Mouse (Mus musculus) heart, postnatal 14 days (tissue): ENCODE measurements around the gene Bach1. TPM values are rescaled to one million over a fixed set of nuclear protein-coding genes. Genes with fewer than 3 reads are reported as not detected.

Experiments used
- DNase-seq, 2 experiments: peaks; one replicate each; pipeline ENCODE4 v3.0.0; 2021 to 2022
- intact Hi-C: fragments of 180-260 bp; cut with DNase I; formaldehyde crosslinking; loops from one replicate; pipeline ENCODE4 v1.15.1; 2025
- total RNA-seq, 2 experiments: library from RNA; stranded (reverse); gene quantifications; 2 replicates each; pipeline ENCODE4 v1.2.3; 2021

Gene Bach1
- total RNA-seq, 2 experiments from 2014 or later = 32.5 to 34.0 TPM

- DNase-seq = peak in 1 of 2 experiments; percentile 21
- intact Hi-C loops = no loop called here
Observed at GRCm38 (mm10) chr16:87774398-87774797, 75.7 kb downstream of the Bach1 start.

GRCm38 (mm10) chr16:87777373-87777772 is 78.6 kb downstream of the Bach1 start:
- intact Hi-C loops = no loop called here
- DNase-seq = no peak

GRCm38 (mm10) chr16:87781637-87782036 is 82.9 kb downstream of the Bach1 start:
- intact Hi-C loops = no loop called here
- DNase-seq = no peak

Other genes with a start within 250 kb of the Bach1 start
- gene Usp16, start 244.2 kb upstream of the Bach1 start, total RNA-seq = 10 to 100 TPM; 34.6 to 46.0 TPM
- 100 to 1,000 TPM; 154 to 165 TPM for gene Cct8, start 203.1 kb upstream of the Bach1 start, total RNA-seq
- gene Map3k7cl, start 145.6 kb upstream of the Bach1 start, total RNA-seq = 1 to 10 TPM; 2.7 to 3.6 TPM